Mouse (Mus musculus): ENCODE data around the gene Aqp3. TPM values are rescaled to one million over a fixed set of nuclear protein-coding genes. Genes with fewer than 3 reads are reported as not detected.
A peak's percentile ranks its signal among the peaks of the same experiment; 100 is the strongest.

Aqp3 gene
- polyA plus RNA-seq, 1 experiment: 15.7 TPM

GRCm38 (mm10) chr4:41129406-41129805 lies 31.4 kb upstream of the Aqp3 start:
- Histone ChIP-seq H3K4me3 (ENCODE audit: low read depth, low read length) (no peak overlapping the region), H3K36me3 (ENCODE audit: control insufficient read depth, insufficient read depth, low read length, poor library complexity, severe bottlenecking) (no peaks in the 10 kb centered on the region), H3K4me1 (ENCODE audit: control insufficient read depth, insufficient read depth, low read length) (no peaks in the 10 kb centered on the region), H3K9me3 (replicated peaks; ENCODE audit: control insufficient read depth, insufficient read depth, low read length, poor library complexity, severe bottlenecking) (no peaks in the 10 kb centered on the region), H3K27me3 (ENCODE audit: control insufficient read depth, insufficient read depth, low read length, poor library complexity, severe bottlenecking) (no peaks in the 10 kb centered on the region), H3K9ac (ENCODE audit: low read depth, poor library complexity, severe bottlenecking) (no peak overlapping the region), H3K27ac (ENCODE audit: insufficient read depth, low read length) (no peak overlapping the region)
- no peak for TF ChIP-seq EP300 (IDR thresholded peaks at IDR 0.05; ENCODE audit: insufficient read depth, low read depth, low read length)
- no peak for TF ChIP-seq POLR2A (IDR thresholded peaks at IDR 0.05; ENCODE audit: insufficient read depth, low read length)
- TF ChIP-seq CTCF (IDR thresholded peaks at IDR 0.05; ENCODE audit: low read depth, low read length): peak; percentile 57

DNA sequence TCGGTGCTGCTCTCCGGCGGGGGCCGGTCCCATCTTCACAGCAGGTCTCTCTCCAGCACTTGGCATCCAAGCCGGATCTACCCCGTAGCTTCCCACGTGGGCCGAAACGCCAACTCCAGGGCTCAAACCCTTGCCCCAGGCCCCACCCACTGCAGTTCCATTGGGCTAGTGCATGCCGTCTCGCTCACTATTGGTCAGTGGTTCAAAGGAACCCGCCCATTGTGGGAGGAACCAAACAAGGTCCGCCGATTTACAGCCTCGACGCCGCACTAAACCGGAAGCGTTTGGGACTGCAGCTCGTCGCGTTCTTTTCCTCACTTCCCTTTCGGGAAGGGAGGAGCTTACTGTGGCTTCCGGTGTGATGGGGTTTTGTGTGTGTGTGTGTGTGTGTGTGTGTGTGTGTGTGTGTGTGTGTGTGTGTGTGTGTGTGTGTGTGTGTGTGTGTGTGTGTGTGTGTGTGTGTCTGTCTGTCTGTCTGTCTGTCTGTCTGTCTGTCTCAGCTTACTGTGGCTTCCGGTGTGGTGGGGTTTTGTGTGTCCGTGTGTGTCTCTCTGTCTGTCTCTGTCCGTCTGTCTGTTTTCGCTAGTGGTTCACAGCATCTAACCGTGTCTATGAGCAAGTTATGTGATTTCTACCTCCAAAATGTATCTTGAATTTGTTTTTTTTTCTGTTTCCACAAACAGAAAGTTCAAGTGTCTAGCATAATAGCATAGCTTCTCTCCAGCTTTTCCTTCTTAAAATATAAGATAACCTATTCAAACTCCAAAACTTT lies 26.4 kb upstream of the Aqp3 start, which contains the start of gene Nol6:
Nol6 (minus strand) TSS at position 276 of the 772 bp plus-strand sequence.
- no peak within 1 kb of the TSS for H3K27ac ChIP-seq (ENCODE audit: insufficient read depth, low read length)
- peak within 1 kb of the TSS; percentile 91 for H3K4me3 ChIP-seq (ENCODE audit: low read depth, low read length)
- peak within 1 kb of the TSS; percentile 55 for H3K9ac ChIP-seq (ENCODE audit: low read depth, poor library complexity, severe bottlenecking)
- H3K4me1 ChIP-seq (ENCODE audit: control insufficient read depth, insufficient read depth, low read length): peaks cover 1% of the 10 kb centered on the region
- no peaks in the 10 kb centered on the region for H3K27me3 ChIP-seq (ENCODE audit: control insufficient read depth, insufficient read depth, low read length, poor library complexity, severe bottlenecking)
- H3K36me3 ChIP-seq (ENCODE audit: control insufficient read depth, insufficient read depth, low read length, poor library complexity, severe bottlenecking): peaks cover 37% of the 10 kb centered on the region
- no peaks in the 10 kb centered on the region for H3K9me3 ChIP-seq (replicated peaks; ENCODE audit: control insufficient read depth, insufficient read depth, low read length, poor library complexity, severe bottlenecking)
- no peak for TF ChIP-seq EP300 (IDR thresholded peaks at IDR 0.05; ENCODE audit: insufficient read depth, low read depth, low read length)
- no peak for TF ChIP-seq POLR2A (IDR thresholded peaks at IDR 0.05; ENCODE audit: insufficient read depth, low read length)
- TF ChIP-seq CTCF (IDR thresholded peaks at IDR 0.05; ENCODE audit: low read depth, low read length): no peak

DNA sequence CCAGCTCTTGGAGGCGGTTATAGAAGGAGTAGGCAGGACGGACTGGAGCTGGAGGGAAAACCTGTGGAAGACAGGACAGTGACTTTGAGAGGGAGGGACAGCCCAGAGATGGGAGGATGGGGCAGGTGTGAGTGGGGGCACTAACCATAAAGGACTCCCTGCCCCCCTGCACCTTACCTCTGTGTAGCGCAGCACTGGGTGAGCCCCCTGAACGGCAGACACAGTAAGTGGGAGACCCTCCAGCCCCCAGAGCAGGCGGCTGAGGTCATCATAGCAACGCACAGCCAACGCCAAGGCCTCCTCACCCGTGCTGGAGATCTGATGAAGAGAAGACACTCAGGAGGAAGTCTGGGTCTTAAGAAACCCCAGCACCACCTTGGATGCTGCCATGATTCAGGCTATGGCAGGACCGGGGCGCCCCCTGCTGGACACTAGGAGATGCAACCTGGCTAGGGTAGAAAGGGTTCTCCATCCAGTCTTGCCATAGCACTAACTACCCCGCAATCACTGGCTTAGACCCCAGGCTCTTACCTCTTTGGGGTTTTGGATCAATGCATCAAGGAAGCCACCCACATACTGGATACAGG lies 20.8 kb upstream of the Aqp3 start:
- H3K9ac ChIP-seq (ENCODE audit: low read depth, poor library complexity, severe bottlenecking): no peak overlapping the region
- no peaks in the 10 kb centered on the region for H3K9me3 ChIP-seq (replicated peaks; ENCODE audit: control insufficient read depth, insufficient read depth, low read length, poor library complexity, severe bottlenecking)
- peaks cover 81% of the 10 kb centered on the region for H3K36me3 ChIP-seq (ENCODE audit: control insufficient read depth, insufficient read depth, low read length, poor library complexity, severe bottlenecking)
- H3K4me1 ChIP-seq (ENCODE audit: control insufficient read depth, insufficient read depth, low read length): peaks cover 3% of the 10 kb centered on the region
- no peak overlapping the region for H3K4me3 ChIP-seq (ENCODE audit: low read depth, low read length)
- TF ChIP-seq CTCF (IDR thresholded peaks at IDR 0.05; ENCODE audit: low read depth, low read length) (peak; percentile 85), EP300 (IDR thresholded peaks at IDR 0.05; ENCODE audit: insufficient read depth, low read depth, low read length) (0 out of 2 replicates have a peak, but pooled peaks have one; percentile 17), POLR2A (IDR thresholded peaks at IDR 0.05; ENCODE audit: insufficient read depth, low read length) (no peak)
- H3K27ac ChIP-seq (ENCODE audit: insufficient read depth, low read length): no peak overlapping the region
- H3K27me3 ChIP-seq (ENCODE audit: control insufficient read depth, insufficient read depth, low read length, poor library complexity, severe bottlenecking): no peaks in the 10 kb centered on the region

- H3K27ac ChIP-seq (ENCODE audit: insufficient read depth, low read length): no peak overlapping the region
- no peak overlapping the region for H3K9ac ChIP-seq (ENCODE audit: low read depth, poor library complexity, severe bottlenecking)
- H3K9me3 ChIP-seq (replicated peaks; ENCODE audit: control insufficient read depth, insufficient read depth, low read length, poor library complexity, severe bottlenecking): no peaks in the 10 kb centered on the region
- no peak overlapping the region for H3K4me3 ChIP-seq (ENCODE audit: low read depth, low read length)
- no peaks in the 10 kb centered on the region for H3K27me3 ChIP-seq (ENCODE audit: control insufficient read depth, insufficient read depth, low read length, poor library complexity, severe bottlenecking)
- TF ChIP-seq CTCF (IDR thresholded peaks at IDR 0.05; ENCODE audit: low read depth, low read length) (no peak), POLR2A (IDR thresholded peaks at IDR 0.05; ENCODE audit: insufficient read depth, low read length) (no peak), EP300 (IDR thresholded peaks at IDR 0.05; ENCODE audit: insufficient read depth, low read depth, low read length) (no peak)
- H3K36me3 ChIP-seq (ENCODE audit: control insufficient read depth, insufficient read depth, low read length, poor library complexity, severe bottlenecking): peaks cover 68% of the 10 kb centered on the region
- H3K4me1 ChIP-seq (ENCODE audit: control insufficient read depth, insufficient read depth, low read length): peaks cover 2% of the 10 kb centered on the region
Observed at GRCm38 (mm10) chr4:41116817-41117216, 18.8 kb upstream of the Aqp3 start.

DNA sequence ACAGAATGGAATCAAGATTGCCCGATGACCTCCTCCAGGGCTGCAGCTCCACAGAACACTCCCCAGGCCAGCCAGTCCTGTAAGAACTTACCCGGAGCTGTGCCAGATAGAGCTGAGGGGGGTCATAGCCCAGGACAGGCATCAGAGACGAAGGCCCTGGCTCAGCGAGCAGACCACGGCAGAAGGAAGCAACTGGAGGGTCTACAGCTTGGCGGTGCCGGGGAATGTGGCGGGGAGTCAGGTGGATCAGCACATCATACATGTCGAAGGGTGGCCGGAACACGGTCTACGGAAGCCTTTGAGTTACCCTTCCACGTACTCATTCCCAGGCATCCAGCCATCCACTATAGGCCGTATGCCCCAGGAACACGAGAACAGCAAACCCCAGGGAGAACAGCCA lies 17.8 kb upstream of the Aqp3 start:
- TF ChIP-seq EP300 (IDR thresholded peaks at IDR 0.05; ENCODE audit: insufficient read depth, low read depth, low read length) (no peak), POLR2A (IDR thresholded peaks at IDR 0.05; ENCODE audit: insufficient read depth, low read length) (no peak), CTCF (IDR thresholded peaks at IDR 0.05; ENCODE audit: low read depth, low read length) (no peak)

DNA sequence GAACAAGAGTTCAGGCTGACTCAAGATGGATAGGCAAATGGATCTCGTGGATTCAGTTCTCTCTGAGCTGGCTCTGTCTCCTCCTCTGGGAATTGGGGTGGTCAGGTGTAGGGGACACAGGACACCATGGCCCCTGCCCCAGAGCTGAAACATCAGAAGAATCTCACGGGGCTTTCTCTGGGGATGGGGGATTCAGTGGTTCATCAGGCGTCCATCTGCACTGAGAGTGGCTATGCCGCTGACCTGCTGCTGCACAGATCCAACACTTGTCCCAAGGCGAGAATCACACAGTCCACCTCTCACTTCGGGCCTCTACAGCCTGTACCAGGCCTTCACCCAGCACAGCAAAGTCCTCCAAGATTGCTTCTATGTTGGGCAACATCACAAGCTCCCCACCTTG lies 17.1 kb upstream of the Aqp3 start:
- no peak for TF ChIP-seq EP300 (IDR thresholded peaks at IDR 0.05; ENCODE audit: insufficient read depth, low read depth, low read length)
- TF ChIP-seq POLR2A (IDR thresholded peaks at IDR 0.05; ENCODE audit: insufficient read depth, low read length): no peak
- no peak for TF ChIP-seq CTCF (IDR thresholded peaks at IDR 0.05; ENCODE audit: low read depth, low read length)
- Histone ChIP-seq H3K4me1 (ENCODE audit: control insufficient read depth, insufficient read depth, low read length) (peaks cover 2% of the 10 kb centered on the region), H3K9ac (ENCODE audit: low read depth, poor library complexity, severe bottlenecking) (no peak overlapping the region), H3K9me3 (replicated peaks; ENCODE audit: control insufficient read depth, insufficient read depth, low read length, poor library complexity, severe bottlenecking) (no peaks in the 10 kb centered on the region), H3K27ac (ENCODE audit: insufficient read depth, low read length) (peak overlapping the region; percentile 46), H3K4me3 (ENCODE audit: low read depth, low read length) (no peak overlapping the region), H3K36me3 (ENCODE audit: control insufficient read depth, insufficient read depth, low read length, poor library complexity, severe bottlenecking) (peaks cover 51% of the 10 kb centered on the region), H3K27me3 (ENCODE audit: control insufficient read depth, insufficient read depth, low read length, poor library complexity, severe bottlenecking) (no peaks in the 10 kb centered on the region)

More for the DNA sequence above, 17.8 kb upstream of the Aqp3 start:
- no peaks in the 10 kb centered on the region for H3K27me3 ChIP-seq (ENCODE audit: control insufficient read depth, insufficient read depth, low read length, poor library complexity, severe bottlenecking)
- no peak overlapping the region for H3K4me3 ChIP-seq (ENCODE audit: low read depth, low read length)
- peaks cover 58% of the 10 kb centered on the region for H3K36me3 ChIP-seq (ENCODE audit: control insufficient read depth, insufficient read depth, low read length, poor library complexity, severe bottlenecking)
- no peak overlapping the region for H3K9ac ChIP-seq (ENCODE audit: low read depth, poor library complexity, severe bottlenecking)
- H3K27ac ChIP-seq (ENCODE audit: insufficient read depth, low read length): no peak overlapping the region
- no peaks in the 10 kb centered on the region for H3K9me3 ChIP-seq (replicated peaks; ENCODE audit: control insufficient read depth, insufficient read depth, low read length, poor library complexity, severe bottlenecking)
- peaks cover 2% of the 10 kb centered on the region for H3K4me1 ChIP-seq (ENCODE audit: control insufficient read depth, insufficient read depth, low read length)

Data from ES-Bruce4 (cell line).